In the genomic region with DNA sequence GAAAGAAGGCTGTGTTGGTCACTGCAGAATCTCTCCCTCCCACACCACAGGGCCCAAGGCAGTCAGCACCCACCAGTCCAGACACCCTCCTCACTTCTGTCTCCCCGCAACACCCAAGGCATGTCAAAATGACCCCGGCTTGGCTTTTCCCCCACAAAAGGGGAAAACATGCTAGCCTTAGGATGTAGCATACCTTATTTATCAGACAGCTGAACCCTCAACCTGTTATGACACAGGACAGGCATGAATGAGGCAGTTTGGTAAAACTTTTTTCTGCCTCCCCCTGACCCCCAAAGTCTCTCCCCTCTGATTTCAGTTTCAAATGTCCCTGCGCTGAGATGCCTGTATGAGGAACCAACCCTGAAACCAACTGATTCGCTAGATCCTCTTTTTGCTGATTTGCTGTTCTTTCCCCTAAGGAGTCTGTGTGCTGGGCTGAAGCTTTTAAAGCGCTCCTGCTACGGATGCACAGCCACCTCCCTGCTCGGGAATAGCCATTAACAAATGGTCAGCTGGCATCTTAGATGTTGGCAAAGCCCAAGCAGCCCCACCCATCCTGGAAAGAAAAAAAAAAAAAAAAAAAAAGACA, we compare ENCODE assay signal across 12 mouse cellular contexts. TPM values are rescaled to one million over a fixed set of nuclear protein-coding genes. Genes with fewer than 3 reads are reported as not detected.
DNase-seq lines count a peak whose midpoint lies in the region; ATAC-seq and TF ChIP-seq lines count a peak whose summit lies in the region.
"Had no signal": no experiment of that assay in that cellular context is flagged by ENCODE, and none has a peak within 500 bp of the region (broad histone marks: within the 10 kb centered on the region; RNA-seq: fewer than 3 reads in every experiment).

No protein-coding gene starts in this region.

- H3K4me1 ChIP-seq in heart, embryonic 14.5 days (ENCODE audit: control insufficient read depth in 2 of 2, insufficient read depth in 2 of 2, low read length in 2 of 2) = peaks cover 19 to 20% of the 10 kb centered on the region in 2 experiments
- H3K4me1 ChIP-seq in lung, embryonic 16.5 days (replicated peaks; ENCODE audit: control insufficient read depth, insufficient read depth, low read length) = peaks cover 19% of the 10 kb centered on the region
- peaks cover 13% of the 10 kb centered on the region for H3K4me1 ChIP-seq in stomach, postnatal 0 days (replicated peaks; ENCODE audit: control insufficient read depth, insufficient read depth)
- H3K4me1 ChIP-seq: forebrain, embryonic 15.5 days had no signal

- H3K9me3 ChIP-seq in heart, embryonic 14.5 days (ENCODE audit: control insufficient read depth, low read length) = no peaks in the 10 kb centered on the region
- no peaks in the 10 kb centered on the region for H3K9me3 ChIP-seq in lung, embryonic 16.5 days (ENCODE audit: control insufficient read depth, low read length)
- H3K9me3 ChIP-seq in stomach, postnatal 0 days (ENCODE audit: control insufficient read depth, low read length) = no peaks in the 10 kb centered on the region
- H3K9me3 ChIP-seq: forebrain, embryonic 15.5 days had no signal

- no peak for DNase-seq in heart, postnatal 25 days (ENCODE audit: low spot score)
- peak; percentile 52 to 63 for DNase-seq in spleen, postnatal 36 days (ENCODE audit: low spot score in 2 of 2)
- DNase-seq in spleen, postnatal 10 days (ENCODE audit: low spot score in 2 of 2) = no peak
- peak; percentile 16 for DNase-seq in stomach, postnatal 0 days (ENCODE audit: low spot score)
- no peak for DNase-seq in layer of hippocampus, postnatal 25 days (ENCODE audit: extremely low spot score in 1 of 2, low spot score in 1 of 2)
- no peak for DNase-seq in adrenal gland, adult 2 months
- DNase-seq: cerebellum, postnatal 36 days; thymus, postnatal 36 days had no signal

- H3K4me2 ChIP-seq in heart, embryonic 14.5 days (ENCODE audit: low read length) = peak overlapping the region; percentile 45
- peak overlapping the region; percentile 41 for H3K4me2 ChIP-seq in lung, embryonic 16.5 days (ENCODE audit: low read depth, low read length)
- H3K4me2 ChIP-seq in stomach, postnatal 0 days (replicated peaks; ENCODE audit: low read depth) = peak overlapping the region; percentile 44
- H3K4me2 ChIP-seq: forebrain, embryonic 15.5 days had no signal

- H3K4me3 ChIP-seq in heart, embryonic 14.5 days (ENCODE audit: control insufficient read depth in 1 of 2, insufficient read depth in 1 of 2, low read depth in 1 of 2, low read length in 2 of 2) = peak overlapping the region in 1 of 2 experiments; percentile 3; a peak in 1 of 4 replicates
- no peak overlapping the region for H3K4me3 ChIP-seq in lung, embryonic 16.5 days (ENCODE audit: low read length)
- H3K4me3 ChIP-seq in stomach, postnatal 0 days (ENCODE audit: low read depth, low read length) = no peak overlapping the region
- H3K4me3 ChIP-seq: forebrain, embryonic 15.5 days had no signal

- no peak for TF ChIP-seq CTCF in stomach, postnatal 0 days (IDR thresholded peaks at IDR 0.05; ENCODE audit: low read depth)

- H3K36me3 ChIP-seq in heart, embryonic 14.5 days (ENCODE audit: control insufficient read depth, insufficient read depth, low read length) = no peaks in the 10 kb centered on the region
- no peaks in the 10 kb centered on the region for H3K36me3 ChIP-seq in lung, embryonic 16.5 days (ENCODE audit: control insufficient read depth, insufficient read depth, low read length)
- no peaks in the 10 kb centered on the region for H3K36me3 ChIP-seq in stomach, postnatal 0 days (ENCODE audit: control insufficient read depth, insufficient read depth, low read length)
- H3K36me3 ChIP-seq: forebrain, embryonic 15.5 days had no signal

- 85% methylated on average over 7 of the region's 7 CpGs for WGBS in heart, embryonic 14.5 days
- 75% methylated on average over 7 of the region's 7 CpGs for WGBS in lung, embryonic 16.5 days
- 64% methylated on average over 7 of the region's 7 CpGs for WGBS in stomach, postnatal 0 days

- intact Hi-C loops in heart, postnatal 25 days (cut with DNase I) = no loop called here

- TF ChIP-seq EP300 in stomach, postnatal 0 days (optimal IDR thresholded peaks at IDR 0.05) = no peak

- no peak for ATAC-seq in heart, embryonic 14.5 days (ENCODE audit: insufficient number of reproducible peaks, insufficient read depth, low FRiP score, low read depth)
- ATAC-seq in lung, embryonic 16.5 days (ENCODE audit: low read depth) = no peak
- ATAC-seq in stomach, postnatal 0 days (ENCODE audit: low FRiP score, low TSS enrichment) = no peak
- ATAC-seq: forebrain, embryonic 15.5 days; inflammation-experienced regulatory T-cells, adult 6 months had no signal

- H3K9ac ChIP-seq in heart, embryonic 14.5 days (ENCODE audit: low read length) = 0 out of 2 replicates have a peak overlapping the region, but pooled peaks have one; percentile 35
- H3K9ac ChIP-seq in lung, embryonic 16.5 days (ENCODE audit: low read length) = no peak overlapping the region
- no peak overlapping the region; the same call in 1 of the 2 replicates for H3K9ac ChIP-seq in stomach, postnatal 0 days (ENCODE audit: low read length)
- H3K9ac ChIP-seq: forebrain, embryonic 15.5 days had no signal

- no peaks in the 10 kb centered on the region for H3K27me3 ChIP-seq in heart, embryonic 14.5 days (ENCODE audit: control insufficient read depth, insufficient read depth, low read length)
- no peaks in the 10 kb centered on the region for H3K27me3 ChIP-seq in lung, embryonic 16.5 days (ENCODE audit: control insufficient read depth, insufficient read depth, low read depth, low read length)
- no peaks in the 10 kb centered on the region for H3K27me3 ChIP-seq in stomach, postnatal 0 days (ENCODE audit: control insufficient read depth, insufficient read depth, low read length)
- H3K27me3 ChIP-seq: forebrain, embryonic 15.5 days had no signal

- peak overlapping the region; percentile 68 to 76; a peak in 2 of 4 replicates for H3K27ac ChIP-seq in heart, embryonic 14.5 days (replicated peaks in 1 of 2; ENCODE audit: control insufficient read depth in 1 of 2, insufficient read depth in 1 of 2, low read depth in 2 of 2, low read length in 2 of 2)
- H3K27ac ChIP-seq in lung, embryonic 16.5 days (ENCODE audit: low read length) = no peak overlapping the region
- peak overlapping the region; percentile 87 for H3K27ac ChIP-seq in stomach, postnatal 0 days (replicated peaks)

RNA-seq across cellular contexts. Expression of gene Slc7a7, which starts 8.4 kb away (rescaled TPM):
- 10.0 and 10.9 TPM in 2 replicates for polyA plus RNA-seq in heart, embryonic 14.5 days (2014; fragmentation: Nextera tagmentation; extraction: Ambion mirVana)
- 1 to 10 TPM; 7.7 to 7.9 TPM for total RNA-seq in heart, postnatal 25 days (2021)
- polyA plus RNA-seq in lung, embryonic 16.5 days (2015; fragmentation: Nextera tagmentation; extraction: Ambion mirVana) = 14.2 and 17.0 TPM in 2 replicates
- polyA plus RNA-seq in stomach, postnatal 0 days (2015; fragmentation: Nextera tagmentation; extraction: Ambion mirVana) = 9.3 and 9.5 TPM in 2 replicates
- total RNA-seq in layer of hippocampus, postnatal 25 days (2021) = 1 to 10 TPM; 1.5 to 1.9 TPM
- total RNA-seq in adrenal gland, adult 2 months (2021) = 1 to 10 TPM; 2.8 to 3.9 TPM
- 3.7 and 4.2 TPM in 2 replicates for polyA plus RNA-seq in adrenal gland, adult 2 months (2012; rRNA removed)

RNA-seq across cellular contexts. Expression of gene Mrpl52, which starts 17.6 kb away (rescaled TPM):
- 266 and 307 TPM in 2 replicates for polyA plus RNA-seq in heart, embryonic 14.5 days (2014; fragmentation: Nextera tagmentation; extraction: Ambion mirVana)
- total RNA-seq in heart, postnatal 25 days (2021) = 100 to 1,000 TPM; 114 to 121 TPM
- polyA plus RNA-seq in lung, embryonic 16.5 days (2015; fragmentation: Nextera tagmentation; extraction: Ambion mirVana) = 258 and 287 TPM in 2 replicates
- polyA plus RNA-seq in stomach, postnatal 0 days (2015; fragmentation: Nextera tagmentation; extraction: Ambion mirVana) = 312 and 339 TPM in 2 replicates
- 100 to 1,000 TPM; 112 TPM for total RNA-seq in layer of hippocampus, postnatal 25 days (2021)
- total RNA-seq in adrenal gland, adult 2 months (2021) = 100 to 1,000 TPM; 162 to 202 TPM
- polyA plus RNA-seq in adrenal gland, adult 2 months (2012; rRNA removed) = 2,091 and 3,081 TPM in 2 replicates

RNA-seq across cellular contexts. Expression of gene Mmp14, which starts 22.3 kb away (rescaled TPM):
- polyA plus RNA-seq in heart, embryonic 14.5 days (2014; fragmentation: Nextera tagmentation; extraction: Ambion mirVana) = 100 and 115 TPM in 2 replicates
- total RNA-seq in heart, postnatal 25 days (2021) = 10 to 100 TPM; 16.5 to 23.6 TPM
- 176 and 183 TPM in 2 replicates for polyA plus RNA-seq in lung, embryonic 16.5 days (2015; fragmentation: Nextera tagmentation; extraction: Ambion mirVana)
- 63.9 and 70.4 TPM in 2 replicates for polyA plus RNA-seq in stomach, postnatal 0 days (2015; fragmentation: Nextera tagmentation; extraction: Ambion mirVana)
- total RNA-seq in layer of hippocampus, postnatal 25 days (2021) = 10 to 100 TPM; 15.8 to 21.2 TPM
- 10 to 100 TPM; 36.2 to 39.9 TPM for total RNA-seq in adrenal gland, adult 2 months (2021)
- polyA plus RNA-seq in adrenal gland, adult 2 months (2012; rRNA removed) = 173 and 192 TPM in 2 replicates

RNA-seq across cellular contexts. Expression of gene Oxa1l, which starts 48.5 kb away (rescaled TPM):
- 73.4 and 82.3 TPM in 2 replicates for polyA plus RNA-seq in heart, embryonic 14.5 days (2014; fragmentation: Nextera tagmentation; extraction: Ambion mirVana)
- total RNA-seq in heart, postnatal 25 days (2021) = 100 to 1,000 TPM; 103 to 111 TPM
- 40.3 and 46.2 TPM in 2 replicates for polyA plus RNA-seq in lung, embryonic 16.5 days (2015; fragmentation: Nextera tagmentation; extraction: Ambion mirVana)
- 30.5 and 31.7 TPM in 2 replicates for polyA plus RNA-seq in stomach, postnatal 0 days (2015; fragmentation: Nextera tagmentation; extraction: Ambion mirVana)
- total RNA-seq in layer of hippocampus, postnatal 25 days (2021) = 10 to 100 TPM; 50.1 to 57.6 TPM
- total RNA-seq in adrenal gland, adult 2 months (2021) = 100 to 1,000 TPM in 1 of 2 experiments, 10 to 100 TPM in 1; 95.8 to 109 TPM
- 461 and 500 TPM in 2 replicates for polyA plus RNA-seq in adrenal gland, adult 2 months (2012; rRNA removed)

RNA-seq across cellular contexts. Expression of gene Lrp10, which starts 54.8 kb away (rescaled TPM):
- 40.6 and 47.8 TPM in 2 replicates for polyA plus RNA-seq in heart, embryonic 14.5 days (2014; fragmentation: Nextera tagmentation; extraction: Ambion mirVana)
- 10 to 100 TPM; 53.9 to 59.8 TPM for total RNA-seq in heart, postnatal 25 days (2021)
- 61.9 and 64.2 TPM in 2 replicates for polyA plus RNA-seq in lung, embryonic 16.5 days (2015; fragmentation: Nextera tagmentation; extraction: Ambion mirVana)
- 59.3 and 70.0 TPM in 2 replicates for polyA plus RNA-seq in stomach, postnatal 0 days (2015; fragmentation: Nextera tagmentation; extraction: Ambion mirVana)
- 10 to 100 TPM; 32.1 to 34.6 TPM for total RNA-seq in layer of hippocampus, postnatal 25 days (2021)
- 100 to 1,000 TPM; 116 to 139 TPM for total RNA-seq in adrenal gland, adult 2 months (2021)
- 262 and 276 TPM in 2 replicates for polyA plus RNA-seq in adrenal gland, adult 2 months (2012; rRNA removed)

Comparison
In these comparisons a context has a peak if more than half of its experiments do, and no peak if none do; other contexts are left out.
1. DNase-seq: peak in spleen, postnatal 36 days (2 of 2) and stomach, postnatal 0 days (single experiment); none in heart, postnatal 25 days (single experiment), spleen, postnatal 10 days (0 of 2), layer of hippocampus, postnatal 25 days (0 of 2) and adrenal gland, adult 2 months (single experiment).
2. Peak in every context shown above with its lines, with median percentiles within 50 percentile points of each other: H3K4me2 ChIP-seq.